Mouse (Mus musculus) heart, embryonic 13.5 days (tissue): ENCODE results near the gene Dlg2. TPM values are rescaled to one million over a fixed set of nuclear protein-coding genes. Genes with fewer than 3 reads are reported as not detected.

Source experiments
- ATAC-seq: fragments of 200-750 bp; cut with Nextera tagmentation; 2 replicates; pipeline ENCODE4 v1.8.0; 2017; ENCODE audit warnings: moderate TSS enrichment; ENCODE audit not compliant: insufficient number of reproducible peaks, low FRiP score, low TSS enrichment; ENCODE audit errors: extremely low read depth
- H3K27ac ChIP-seq: fragments of 300-500 bp; sonication (generic); replicated peaks from 2 replicates; pipeline ENCODE4 v1.5.1; 2015; ENCODE audit warnings: moderate library complexity, mild to moderate bottlenecking, inconsistent platforms
- H3K27me3 ChIP-seq: fragments of 300-500 bp; sonication (generic); replicated peaks from 2 replicates; pipeline ENCODE4 v1.6.1; 2015; ENCODE audit warnings: mild to moderate bottlenecking, inconsistent platforms
- H3K36me3 ChIP-seq: fragments of 300-500 bp; sonication (generic); 2 replicates; pipeline ENCODE4 v1.6.1; 2015; ENCODE audit warnings: mild to moderate bottlenecking, inconsistent platforms
- H3K4me1 ChIP-seq: fragments of 300-500 bp; sonication (generic); 2 replicates; pipeline ENCODE4 v1.6.1; 2015; ENCODE audit warnings: inconsistent platforms
- H3K4me2 ChIP-seq: fragments of 300-500 bp; sonication (generic); 2 replicates; pipeline ENCODE4 v1.6.1; 2015; ENCODE audit warnings: inconsistent platforms, mild to moderate bottlenecking, moderate library complexity
- H3K4me3 ChIP-seq: fragments of 300-500 bp; sonication (generic); 2 replicates; pipeline ENCODE4 v1.5.1; 2015; ENCODE audit warnings: moderate library complexity, mild to moderate bottlenecking, inconsistent platforms
- H3K9ac ChIP-seq: fragments of 300-500 bp; sonication (generic); 2 replicates; pipeline ENCODE4 v1.6.1; 2015; ENCODE audit warnings: inconsistent platforms, mild to moderate bottlenecking, moderate library complexity
- H3K9me3 ChIP-seq: fragments of 300-500 bp; sonication (generic); 2 replicates; pipeline ENCODE4 v1.6.1; 2016; ENCODE audit warnings: inconsistent platforms
- WGBS: fragments of 180-500 bp; shearing (Covaris S2); methylation state at CpG from one replicate; pipeline ENCODE4 v1.1.7; 2015; ENCODE audit warnings: mixed read lengths; 5-methylcytosine and 5-hydroxymethylcytosine counted together
- polyA plus RNA-seq: library from polyadenylated mRNA; unstranded; fragments of >200 nt; fragmentation: Nextera tagmentation; extraction: Ambion mirVana; gene quantifications from 2 replicates; pipeline ENCODE4 v1.2.1, GENCODE M21; 2015

Gene Dlg2
- polyA plus RNA-seq, 1 experiment from 2014 or later: 7.2 TPM

GRCm38 (mm10) chr7:91818004-91818403, 1341.5 kb downstream of the Dlg2 start:
- Histone ChIP-seq H3K4me2 (no peak overlapping the region), H3K9ac (no peak overlapping the region), H3K27me3 (no peaks in the 10 kb centered on the region), H3K4me1 (no peaks in the 10 kb centered on the region), H3K9me3 (no peaks in the 10 kb centered on the region), H3K4me3 (no peak overlapping the region), H3K36me3 (no peaks in the 10 kb centered on the region), H3K27ac (no peak overlapping the region)
- 59% methylated on average over 1 of the region's 1 CpGs for WGBS
- no peak for ATAC-seq

GRCm38 (mm10) chr7:91832207-91832606, 1355.7 kb downstream of the Dlg2 start:
- ATAC-seq: no peak
- 69% methylated on average over 5 of the region's 5 CpGs for WGBS
- Histone ChIP-seq H3K4me1 (no peaks in the 10 kb centered on the region), H3K9me3 (no peaks in the 10 kb centered on the region), H3K9ac (no peak overlapping the region), H3K27ac (no peak overlapping the region), H3K4me2 (no peak overlapping the region), H3K27me3 (no peaks in the 10 kb centered on the region), H3K36me3 (no peaks in the 10 kb centered on the region), H3K4me3 (no peak overlapping the region)

- no peak for ATAC-seq
- WGBS: 10% methylated on average over 1 of the region's 1 CpGs
- Histone ChIP-seq H3K4me2 (no peak overlapping the region), H3K36me3 (no peaks in the 10 kb centered on the region), H3K27me3 (no peaks in the 10 kb centered on the region), H3K9me3 (no peaks in the 10 kb centered on the region), H3K9ac (no peak overlapping the region), H3K4me1 (no peaks in the 10 kb centered on the region), H3K27ac (no peak overlapping the region), H3K4me3 (no peak overlapping the region)
Measured at GRCm38 (mm10) chr7:91845723-91846122, 1369.3 kb downstream of the Dlg2 start.

- H3K4me3 ChIP-seq: no peak overlapping the region
- no peaks in the 10 kb centered on the region for H3K9me3 ChIP-seq
- H3K4me2 ChIP-seq: no peak overlapping the region
- H3K27ac ChIP-seq: no peak overlapping the region
- H3K36me3 ChIP-seq: no peaks in the 10 kb centered on the region
- ATAC-seq: no peak
- H3K27me3 ChIP-seq: no peaks in the 10 kb centered on the region
- H3K4me1 ChIP-seq: no peaks in the 10 kb centered on the region
- no peak overlapping the region for H3K9ac ChIP-seq
Measured at GRCm38 (mm10) chr7:91849364-91849763, 1372.9 kb downstream of the Dlg2 start.

GRCm38 (mm10) chr7:91853653-91854052, 1377.2 kb downstream of the Dlg2 start:
- no peaks in the 10 kb centered on the region for H3K27me3 ChIP-seq
- no peak overlapping the region for H3K4me2 ChIP-seq
- ATAC-seq: no peak
- no peak overlapping the region for H3K9ac ChIP-seq
- H3K27ac ChIP-seq: no peak overlapping the region
- no peaks in the 10 kb centered on the region for H3K36me3 ChIP-seq
- no peak overlapping the region for H3K4me3 ChIP-seq
- no peaks in the 10 kb centered on the region for H3K4me1 ChIP-seq
- 39% methylated on average over 4 of the region's 4 CpGs for WGBS
- H3K9me3 ChIP-seq: no peaks in the 10 kb centered on the region

- Histone ChIP-seq H3K4me3 (no peak overlapping the region), H3K9ac (no peak overlapping the region), H3K27me3 (no peaks in the 10 kb centered on the region), H3K4me2 (no peak overlapping the region), H3K27ac (no peak overlapping the region), H3K4me1 (no peaks in the 10 kb centered on the region), H3K36me3 (no peaks in the 10 kb centered on the region), H3K9me3 (no peaks in the 10 kb centered on the region)
- WGBS: 70% methylated on average over 2 of the region's 2 CpGs
- ATAC-seq: no peak
Measured at GRCm38 (mm10) chr7:91856931-91857330, 1380.5 kb downstream of the Dlg2 start.

GRCm38 (mm10) chr7:91862806-91863531, 1386.5 kb downstream of the Dlg2 start:
- Histone ChIP-seq H3K4me2 (no peak overlapping the region), H3K36me3 (no peaks in the 10 kb centered on the region), H3K4me1 (no peaks in the 10 kb centered on the region), H3K9me3 (no peaks in the 10 kb centered on the region), H3K27me3 (no peaks in the 10 kb centered on the region), H3K4me3 (no peak overlapping the region), H3K9ac (no peak overlapping the region), H3K27ac (no peak overlapping the region)
- WGBS: 68% methylated on average over 5 of the region's 5 CpGs
- ATAC-seq: no peak

GRCm38 (mm10) chr7:91868919-91869318, 1392.4 kb downstream of the Dlg2 start:
- no peak overlapping the region for H3K9ac ChIP-seq
- no peak for ATAC-seq
- 56% methylated on average over 1 of the region's 1 CpGs for WGBS

GRCm38 (mm10) chr7:91876831-91877230, 1400.4 kb downstream of the Dlg2 start:
- H3K4me1 ChIP-seq: no peaks in the 10 kb centered on the region
- H3K4me3 ChIP-seq: no peak overlapping the region
- H3K36me3 ChIP-seq: no peaks in the 10 kb centered on the region
- H3K27ac ChIP-seq: no peak overlapping the region
- no peak for ATAC-seq
- WGBS: 46% methylated on average over 1 of the region's 1 CpGs
- H3K9me3 ChIP-seq: no peaks in the 10 kb centered on the region
- no peak overlapping the region for H3K9ac ChIP-seq
- H3K27me3 ChIP-seq: no peaks in the 10 kb centered on the region
- H3K4me2 ChIP-seq: no peak overlapping the region

More at GRCm38 (mm10) chr7:91868919-91869318, 1392.4 kb downstream of the Dlg2 start:
- H3K27ac ChIP-seq: no peak overlapping the region
- H3K4me1 ChIP-seq: no peaks in the 10 kb centered on the region
- no peaks in the 10 kb centered on the region for H3K9me3 ChIP-seq
- no peak overlapping the region for H3K4me3 ChIP-seq
- H3K27me3 ChIP-seq: no peaks in the 10 kb centered on the region
- H3K4me2 ChIP-seq: no peak overlapping the region
- H3K36me3 ChIP-seq: no peaks in the 10 kb centered on the region

- H3K9me3 ChIP-seq: no peaks in the 10 kb centered on the region
- H3K4me2 ChIP-seq: no peak overlapping the region
- no peaks in the 10 kb centered on the region for H3K4me1 ChIP-seq
- H3K36me3 ChIP-seq: no peaks in the 10 kb centered on the region
- H3K27ac ChIP-seq: no peak overlapping the region
- H3K9ac ChIP-seq: no peak overlapping the region
- H3K4me3 ChIP-seq: no peak overlapping the region
- WGBS: 59% methylated on average over 2 of the region's 2 CpGs
- no peak for ATAC-seq
- no peaks in the 10 kb centered on the region for H3K27me3 ChIP-seq
Measured at GRCm38 (mm10) chr7:91877804-91878203, 1401.3 kb downstream of the Dlg2 start.

GRCm38 (mm10) chr7:91886336-91886735, 1409.9 kb downstream of the Dlg2 start:
- Histone ChIP-seq H3K9me3 (no peaks in the 10 kb centered on the region), H3K27me3 (no peaks in the 10 kb centered on the region), H3K4me2 (no peak overlapping the region), H3K36me3 (no peaks in the 10 kb centered on the region), H3K4me1 (no peaks in the 10 kb centered on the region), H3K27ac (no peak overlapping the region), H3K4me3 (no peak overlapping the region), H3K9ac (no peak overlapping the region)
- ATAC-seq: no peak
- WGBS: 54% methylated on average over 10 of the region's 10 CpGs

- ATAC-seq: no peak
Measured at GRCm38 (mm10) chr7:91893991-91894390, 1417.5 kb downstream of the Dlg2 start.

More at GRCm38 (mm10) chr7:91893991-91894390, 1417.5 kb downstream of the Dlg2 start:
- Histone ChIP-seq H3K4me1 (no peaks in the 10 kb centered on the region), H3K9ac (no peak overlapping the region), H3K4me3 (no peak overlapping the region), H3K27me3 (no peaks in the 10 kb centered on the region), H3K4me2 (no peak overlapping the region), H3K27ac (no peak overlapping the region), H3K36me3 (no peaks in the 10 kb centered on the region), H3K9me3 (no peaks in the 10 kb centered on the region)
- 75% methylated on average over 8 of the region's 8 CpGs for WGBS
